Mouse (Mus musculus) stomach, postnatal 0 days (tissue): ENCODE measurements around the gene Dnajb1. TPM values are rescaled to one million over a fixed set of nuclear protein-coding genes. Genes with fewer than 3 reads are reported as not detected.

Source experiments
- ATAC-seq: fragments of 200-750 bp; cut with Nextera tagmentation; 2 replicates; pipeline ENCODE4 v1.8.0; 2017; ENCODE audit not compliant: low FRiP score, low TSS enrichment
- DNase-seq: peaks from one replicate; pipeline ENCODE4 v3.0.0-alpha.2; 2016; ENCODE audit warnings: low spot score
- H3K27ac ChIP-seq: fragments of 300-500 bp; sonication (generic); replicated peaks from 2 replicates; pipeline ENCODE4 v1.5.1; 2014; ENCODE audit warnings: mild to moderate bottlenecking, control low read depth
- H3K27me3 ChIP-seq: fragments of 300-500 bp; sonication (generic); 2 replicates; pipeline ENCODE4 v1.6.1; 2014; ENCODE audit warnings: low read length; ENCODE audit not compliant: control insufficient read depth, insufficient read depth
- H3K36me3 ChIP-seq: fragments of 300-500 bp; sonication (generic); 2 replicates; pipeline ENCODE4 v1.6.1; 2014; ENCODE audit warnings: low read length, mixed read lengths; ENCODE audit not compliant: control insufficient read depth, insufficient read depth
- H3K4me1 ChIP-seq: fragments of 300-500 bp; sonication (generic); replicated peaks from 2 replicates; pipeline ENCODE4 v1.6.1; 2014; ENCODE audit warnings: antibody characterized with exemption; ENCODE audit not compliant: control insufficient read depth, insufficient read depth
- H3K4me2 ChIP-seq: fragments of 300-500 bp; sonication (generic); replicated peaks from 2 replicates; pipeline ENCODE4 v1.6.1; 2014; ENCODE audit warnings: low read depth, mild to moderate bottlenecking, control low read depth, moderate library complexity
- H3K4me3 ChIP-seq: fragments of 300-500 bp; sonication (generic); 2 replicates; pipeline ENCODE4 v1.5.1; 2014; ENCODE audit warnings: low read depth, low read length, control low read depth
- H3K9ac ChIP-seq: fragments of 300-500 bp; sonication (generic); 2 replicates; pipeline ENCODE4 v1.6.1; 2014; ENCODE audit warnings: mild to moderate bottlenecking, low read length, control low read depth, mixed read lengths
- H3K9me3 ChIP-seq: fragments of 300-500 bp; sonication (generic); 2 replicates; pipeline ENCODE4 v1.6.1; 2016; ENCODE audit warnings: low read length; ENCODE audit not compliant: control insufficient read depth
- CTCF ChIP-seq: IDR thresholded peaks from 2 replicates; pipeline ENCODE4 v1.5.1; 2016; ENCODE audit warnings: antibody characterized with exemption, low read depth, mild to moderate bottlenecking, moderate library complexity
- EP300 ChIP-seq: optimal IDR thresholded peaks from 2 replicates; pipeline ENCODE3; 2016; ENCODE audit warnings: antibody characterized with exemption
- WGBS: fragments of 180-500 bp; shearing (Covaris S2); extraction: QIAGEN DNeasy Blood & Tissue Kit; methylation state at CpG from one replicate; pipeline ENCODE4 v1.1.7; 2014; 5-methylcytosine and 5-hydroxymethylcytosine counted together
- polyA plus RNA-seq: library from polyadenylated mRNA; unstranded; fragments of >200 nt; fragmentation: Nextera tagmentation; extraction: Ambion mirVana; gene quantifications from 2 replicates; pipeline ENCODE4 v1.2.1, GENCODE M21; 2015

Dnajb1 gene
- polyA plus RNA-seq, 1 experiment from 2014 or later, result 36.9 TPM

GRCm38 (mm10) chr8:83654725-83655124 is 46.7 kb downstream of the Dnajb1 start:
- Histone ChIP-seq H3K27me3 (no peaks in the 10 kb centered on the region), H3K9me3 (no peaks in the 10 kb centered on the region), H3K9ac (no peak overlapping the region), H3K4me3 (no peak overlapping the region), H3K27ac (no peak overlapping the region), H3K4me1 (no peaks in the 10 kb centered on the region), H3K4me2 (no peak overlapping the region), H3K36me3 (0 out of 2 replicates have a peak, but pooled peaks cover 2% of the 10 kb centered on the region)
- WGBS, result 88% methylated on average over 6 of the region's 6 CpGs
- DNase-seq (no peak), ATAC-seq (no peak)
- no peak for TF ChIP-seq CTCF
- TF ChIP-seq EP300, result no peak

GRCm38 (mm10) chr8:83656043-83656442 is 48.0 kb downstream of the Dnajb1 start:
- WGBS, result 84% methylated on average over 9 of the region's 9 CpGs
- Histone ChIP-seq H3K4me1 (peaks cover 9% of the 10 kb centered on the region), H3K36me3 (0 out of 2 replicates have a peak, but pooled peaks cover 2% of the 10 kb centered on the region), H3K4me2 (no peak overlapping the region), H3K9me3 (no peaks in the 10 kb centered on the region), H3K4me3 (no peak overlapping the region), H3K9ac (no peak overlapping the region), H3K27me3 (no peaks in the 10 kb centered on the region), H3K27ac (no peak overlapping the region)
- no peak for DNase-seq
- no peak for ATAC-seq
- TF ChIP-seq EP300 (no peak), CTCF (no peak)

GRCm38 (mm10) chr8:83656484-83657246 is 48.7 kb downstream of the Dnajb1 start:
- Histone ChIP-seq H3K9me3 (no peaks in the 10 kb centered on the region), H3K27me3 (no peaks in the 10 kb centered on the region), H3K4me1 (peaks cover 12% of the 10 kb centered on the region), H3K36me3 (0 out of 2 replicates have a peak, but pooled peaks cover 2% of the 10 kb centered on the region), H3K27ac (0 out of 2 replicates have a peak overlapping the region, but pooled peaks have one; percentile 8), H3K9ac (no peak overlapping the region), H3K4me3 (no peak overlapping the region), H3K4me2 (no peak overlapping the region)
- TF ChIP-seq CTCF (peak; percentile 58), EP300 (no peak)
- ATAC-seq (no peak), DNase-seq (peak; percentile 20)
- WGBS, result 75% methylated on average over 13 of the region's 13 CpGs

- Histone ChIP-seq H3K36me3 (peaks cover 6% of the 10 kb centered on the region; the same call in 1 of the 2 replicates), H3K9ac (peak overlapping the region; percentile 59), H3K27ac (peak overlapping the region; percentile 80), H3K4me2 (peak overlapping the region; percentile 43), H3K4me1 (peaks cover 20% of the 10 kb centered on the region), H3K9me3 (no peaks in the 10 kb centered on the region), H3K4me3 (0 out of 2 replicates have a peak overlapping the region, but pooled peaks have one; percentile 21), H3K27me3 (no peaks in the 10 kb centered on the region)
- 17% methylated on average over 8 of the region's 8 CpGs for WGBS
- no peak for ATAC-seq
- TF ChIP-seq CTCF (no peak), EP300 (no peak)
- peak; percentile 18 for DNase-seq
Observed at GRCm38 (mm10) chr8:83660545-83660944, 52.6 kb downstream of the Dnajb1 start.

- peak overlapping the region; percentile 80 for H3K27ac ChIP-seq
- no peaks in the 10 kb centered on the region for H3K27me3 ChIP-seq
- 23% methylated on average over 22 of the region's 22 CpGs for WGBS
- ATAC-seq, result no peak
- TF ChIP-seq CTCF (no peak), EP300 (no peak)
- peak overlapping the region; percentile 43 for H3K4me2 ChIP-seq
- peaks cover 25% of the 10 kb centered on the region for H3K4me1 ChIP-seq
- DNase-seq, result peak; percentile 39
- H3K9ac ChIP-seq, result peak overlapping the region; percentile 59
- H3K9me3 ChIP-seq, result no peaks in the 10 kb centered on the region
- H3K36me3 ChIP-seq, result peaks cover 6% of the 10 kb centered on the region; the same call in 1 of the 2 replicates
- peak overlapping the region; percentile 21; the same call in 1 of the 2 replicates for H3K4me3 ChIP-seq
Observed at GRCm38 (mm10) chr8:83660995-83661680, 53.1 kb downstream of the Dnajb1 start.

Other genes starting within 250 kb of the Dnajb1 start
- gene Clgn, start 218.3 kb upstream of the Dnajb1 start, polyA plus RNA-seq, result 0.19 and 0.27 TPM in 2 replicates
- gene Scoc, start 149.8 kb upstream of the Dnajb1 start, polyA plus RNA-seq, result 67.4 and 73.4 TPM in 2 replicates
- gene Olfr370, start 72.4 kb upstream of the Dnajb1 start, polyA plus RNA-seq, result 0.04 TPM in 1 of 2 replicates, not detected in the other
- 327 and 344 TPM in 2 replicates for gene Ndufb7, start 41.5 kb upstream of the Dnajb1 start, polyA plus RNA-seq
- gene Tecr, start 222 bp upstream of the Dnajb1 start, polyA plus RNA-seq, result 413 and 424 TPM in 2 replicates
- 171 and 183 TPM in 2 replicates for gene Gipc1, start 44.5 kb downstream of the Dnajb1 start, polyA plus RNA-seq
- gene Ptger1, start 58.5 kb downstream of the Dnajb1 start, polyA plus RNA-seq, result 5.6 and 5.9 TPM in 2 replicates
- gene Pkn1, start 91.0 kb downstream of the Dnajb1 start, polyA plus RNA-seq, result 14.4 and 16.2 TPM in 2 replicates
- 83.8 and 86.6 TPM in 2 replicates for gene Ddx39, start 107.0 kb downstream of the Dnajb1 start, polyA plus RNA-seq
- gene Adgre5, start 133.1 kb downstream of the Dnajb1 start, polyA plus RNA-seq, result 16.9 and 17.1 TPM in 2 replicates